In genomic region chr4:84231251-84231650, GRCm38 (mm10) we compare ENCODE assay signal across 24 mouse cellular contexts.
DNase-seq lines count a peak whose midpoint lies in the region; ATAC-seq lines count a peak whose summit lies in the region.
"Had no signal": no experiment of that assay in that cellular context is flagged by ENCODE, and none has a peak within 500 bp of the region (broad histone marks: within the 10 kb centered on the region; RNA-seq: fewer than 3 reads in every experiment).

No protein-coding gene starts in this region.

- no peaks in the 10 kb centered on the region for H3K9me3 ChIP-seq in midbrain, embryonic 14.5 days (ENCODE audit: control insufficient read depth, low read length)

- H3K27ac ChIP-seq in midbrain, embryonic 14.5 days (replicated peaks; ENCODE audit: low read depth, low read length) = no peak overlapping the region

- no peaks in the 10 kb centered on the region for H3K36me3 ChIP-seq in midbrain, embryonic 14.5 days (ENCODE audit: control insufficient read depth, insufficient read depth, low read length)
- H3K36me3 ChIP-seq: G1E had no signal

- DNase-seq in 3T3-L1 (ENCODE audit: low read depth, low spot score) = peak; percentile 80
- DNase-seq in NIH3T3 (ENCODE audit: low read depth) = peak; percentile 67
- DNase-seq in fibroblast of lung, adult 2 months (ENCODE audit: low read depth) = peak; percentile 35
- DNase-seq in skeletal muscle tissue, adult 2 months (ENCODE audit: low read depth, low spot score) = peak; percentile 2
- no peak for DNase-seq in spleen, postnatal 14 days (ENCODE audit: low spot score in 2 of 2)
- no peak for DNase-seq in frontal cortex, postnatal 10 days (ENCODE audit: low spot score in 2 of 2)
- no peak for DNase-seq in midbrain, embryonic 14.5 days
- no peak for DNase-seq in cerebellum, postnatal 10 days
- DNase-seq: adrenal gland, adult 2 months; adrenal gland, adult 8-10 months; adrenal gland, postnatal 10 days; adrenal gland, postnatal 14 days; adrenal gland, postnatal 25 days; adrenal gland, postnatal 36 days; B cell, adult 2 months; cerebellum, adult 11 months; cerebellum, adult 11-12 months; cerebellum, adult 18-20 months; cerebellum, adult 2 months had no signal

- no peak overlapping the region for H3K4me2 ChIP-seq in midbrain, embryonic 14.5 days (ENCODE audit: low read length)

- H3K4me1 ChIP-seq in midbrain, embryonic 14.5 days (ENCODE audit: control insufficient read depth, insufficient read depth, low read length) = no peaks in the 10 kb centered on the region

- no peak overlapping the region for H3K4me3 ChIP-seq in midbrain, embryonic 14.5 days (replicated peaks; ENCODE audit: low read depth, low read length)

- H3K27me3 ChIP-seq in midbrain, embryonic 14.5 days (ENCODE audit: control insufficient read depth, insufficient read depth, low read length) = no peaks in the 10 kb centered on the region
- H3K27me3 ChIP-seq: CH12.LX, Patski had no signal

- 87% methylated on average over 2 of the region's 2 CpGs for WGBS in midbrain, embryonic 14.5 days

- no peak overlapping the region for H3K9ac ChIP-seq in midbrain, embryonic 14.5 days (replicated peaks; ENCODE audit: low read length)

- no peak for ATAC-seq in midbrain, embryonic 14.5 days (ENCODE audit: low FRiP score, low TSS enrichment)
- ATAC-seq: activated CD4-positive, CD25-positive, alpha-beta regulatory T cell, adult 4 months; CD4-positive, CD25-positive, alpha-beta regulatory T cell, adult 4 months; Patski had no signal

Comparison
In these comparisons a context has a peak if more than half of its experiments do, and no peak if none do; other contexts are left out.
1. DNase-seq: peak in 3T3-L1 (single experiment), NIH3T3 (single experiment), fibroblast of lung, adult 2 months (single experiment) and skeletal muscle tissue, adult 2 months (single experiment); none in spleen, postnatal 14 days (0 of 2), frontal cortex, postnatal 10 days (0 of 2), midbrain, embryonic 14.5 days (single experiment) and cerebellum, postnatal 10 days (0 of 2).